Mouse (Mus musculus): Measurements from ENCODE around the gene Syne2.

Syne2 gene

DNA sequence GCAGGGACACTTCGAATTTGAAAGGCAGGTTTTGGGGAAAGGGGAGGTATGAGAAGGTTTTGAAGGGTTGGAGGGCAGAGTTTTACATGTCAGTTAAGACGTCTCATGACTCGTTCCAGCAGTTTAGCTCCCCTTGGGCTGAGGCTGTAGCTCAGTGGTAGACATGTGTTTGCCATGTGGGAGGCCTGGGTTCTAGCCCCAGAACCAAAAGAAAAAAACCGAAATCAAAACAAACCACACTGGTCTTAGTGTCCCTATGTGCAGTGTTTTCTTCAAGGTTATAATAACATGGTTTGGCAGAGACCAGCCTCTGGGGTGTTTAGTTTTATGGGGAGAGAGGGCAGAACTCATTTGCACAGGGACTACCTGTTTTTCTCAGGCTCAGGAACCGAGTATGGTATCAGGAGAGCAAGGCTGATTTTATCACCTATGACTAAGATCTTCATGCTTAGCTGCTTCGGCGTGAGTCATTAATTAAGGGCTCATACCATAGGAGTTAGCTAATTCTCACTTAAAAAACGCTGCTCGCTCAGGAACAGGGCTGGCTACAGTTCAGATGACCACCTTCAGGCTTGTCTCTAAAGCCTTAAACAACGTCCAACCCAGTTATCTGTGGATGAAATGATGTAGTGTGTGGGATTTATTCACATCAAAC, 8.9 kb downstream of the Syne2 start:
- in situ Hi-C loops (cut with MboI, MseI): no loop called here

DNA sequence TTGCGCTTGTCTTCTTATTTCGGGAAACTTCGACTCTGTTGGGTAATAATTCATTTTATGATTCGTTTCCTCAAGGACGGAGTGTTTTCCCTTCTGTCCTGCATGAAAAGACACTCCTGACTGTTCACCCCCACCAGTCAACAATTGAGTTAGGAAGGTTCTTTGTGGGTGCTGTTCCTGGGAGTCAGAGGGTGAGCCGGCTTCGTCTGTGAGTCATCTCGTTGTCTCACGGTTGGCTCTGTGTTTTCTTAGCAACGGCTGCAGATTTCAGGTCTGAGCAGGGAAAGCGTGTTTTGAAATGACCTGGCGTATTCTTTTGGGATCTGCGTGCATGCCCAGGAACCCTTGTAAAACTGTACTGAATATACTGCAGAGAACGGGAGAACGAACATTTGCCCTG, 9.8 kb downstream of the Syne2 start:
- in situ Hi-C loops (cut with MboI, MseI): no loop called here

DNA sequence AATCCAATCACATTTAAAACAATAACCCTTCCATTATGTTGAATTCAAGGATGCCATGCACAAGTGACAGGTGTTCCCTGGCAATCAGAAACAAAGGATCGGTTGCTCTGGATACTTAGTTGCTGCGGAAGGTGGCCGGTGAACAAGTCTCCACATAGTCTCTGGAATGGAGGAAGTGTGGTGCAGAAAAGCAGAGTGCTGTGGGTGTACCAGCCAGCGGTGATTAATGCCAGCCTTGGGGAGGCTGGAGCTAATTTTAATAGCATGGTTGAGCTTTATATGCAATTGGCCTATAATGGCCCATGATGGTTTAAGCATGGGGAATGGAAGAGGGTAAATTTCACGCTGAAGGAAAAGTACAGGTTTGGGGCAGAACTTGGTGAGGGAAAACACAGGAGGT, 11.7 kb downstream of the Syne2 start:
- in situ Hi-C loops (cut with MboI, MseI): no loop called here

- in situ Hi-C loops (cut with MboI, MseI): no loop called here
Measured at GRCm38 (mm10) chr12:75833149-75833959, 15.4 kb downstream of the Syne2 start.

DNA sequence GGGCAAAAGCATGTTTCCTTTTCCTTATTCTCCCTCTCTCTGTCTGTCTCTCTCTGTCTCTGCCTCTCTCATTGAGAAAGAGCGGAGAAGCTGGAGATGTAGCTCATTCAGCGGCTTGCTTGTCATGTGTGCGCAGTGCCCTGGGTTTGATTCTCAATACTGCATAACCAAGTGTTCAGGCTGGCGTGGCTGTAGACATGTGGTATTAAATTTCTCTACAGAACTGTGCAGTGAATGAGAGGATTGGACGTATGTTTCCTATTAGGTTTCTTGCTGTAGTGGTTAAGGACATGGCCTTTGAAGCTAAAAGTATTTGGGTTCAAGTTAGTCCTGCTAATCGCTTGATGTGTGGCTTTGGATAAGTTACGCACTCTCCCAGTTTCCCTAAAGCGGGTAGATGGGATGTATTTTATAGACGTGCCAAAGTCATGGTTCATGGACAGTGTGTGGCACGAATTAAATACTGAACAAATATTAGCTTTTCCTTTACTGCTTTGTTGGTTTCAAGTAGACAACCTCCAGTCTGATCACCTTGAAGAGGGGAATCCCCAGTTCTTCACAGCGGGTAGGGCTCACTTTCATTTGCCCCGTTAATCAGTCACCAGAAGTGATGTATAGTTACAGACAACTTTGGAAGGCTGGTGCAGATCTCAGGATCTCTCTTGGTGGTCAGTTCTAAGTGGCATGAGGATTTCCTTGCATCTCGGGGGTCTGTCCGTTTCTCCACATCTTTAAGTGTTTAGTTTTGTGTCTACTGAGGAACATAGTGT, 16.2 kb downstream of the Syne2 start:
- in situ Hi-C loops (cut with MboI, MseI): no loop called here

- in situ Hi-C loops (cut with MboI, MseI): no loop called here
Measured at GRCm38 (mm10) chr12:75836524-75836962, 18.6 kb downstream of the Syne2 start.

- in situ Hi-C loops (cut with MboI, MseI): no loop called here
Measured at GRCm38 (mm10) chr12:75837462-75837861, 19.5 kb downstream of the Syne2 start.

GRCm38 (mm10) chr12:75839083-75839736, 21.3 kb downstream of the Syne2 start:
- in situ Hi-C loops (cut with MboI, MseI): no loop called here

GRCm38 (mm10) chr12:75841183-75841582, 23.2 kb downstream of the Syne2 start:
- in situ Hi-C loops (cut with MboI, MseI): no loop called here

GRCm38 (mm10) chr12:75844311-75844710, 26.4 kb downstream of the Syne2 start:
- in situ Hi-C loops (cut with MboI, MseI): no loop called here

DNA sequence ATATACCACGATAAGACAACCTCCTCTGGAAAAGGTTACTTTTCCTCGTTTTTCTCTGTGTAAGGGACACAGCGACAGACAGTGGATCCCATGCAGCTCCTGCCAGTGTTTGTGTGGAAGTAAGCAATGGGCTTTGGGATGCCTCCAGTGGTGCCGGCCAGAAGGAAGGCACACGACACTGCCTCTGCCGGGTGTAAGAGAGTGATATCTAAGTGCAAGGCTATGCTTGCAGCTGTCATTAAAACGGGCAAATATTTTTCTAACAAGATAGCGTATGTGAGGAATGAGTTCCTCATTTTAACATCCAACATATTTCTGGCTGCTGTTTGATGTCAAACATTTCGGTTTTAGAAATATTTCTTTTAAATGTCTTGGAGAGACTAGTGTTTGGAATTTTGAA, 27.1 kb downstream of the Syne2 start:
- in situ Hi-C loops (cut with MboI, MseI): no loop called here

GRCm38 (mm10) chr12:75846513-75846912, 28.6 kb downstream of the Syne2 start:
- in situ Hi-C loops (cut with MboI, MseI): no loop called here

GRCm38 (mm10) chr12:75850205-75850604, 32.3 kb downstream of the Syne2 start:
- in situ Hi-C loops (cut with MboI, MseI): no loop called here

GRCm38 (mm10) chr12:75851481-75851880, 33.5 kb downstream of the Syne2 start:
- in situ Hi-C loops (cut with MboI, MseI): no loop called here

DNA sequence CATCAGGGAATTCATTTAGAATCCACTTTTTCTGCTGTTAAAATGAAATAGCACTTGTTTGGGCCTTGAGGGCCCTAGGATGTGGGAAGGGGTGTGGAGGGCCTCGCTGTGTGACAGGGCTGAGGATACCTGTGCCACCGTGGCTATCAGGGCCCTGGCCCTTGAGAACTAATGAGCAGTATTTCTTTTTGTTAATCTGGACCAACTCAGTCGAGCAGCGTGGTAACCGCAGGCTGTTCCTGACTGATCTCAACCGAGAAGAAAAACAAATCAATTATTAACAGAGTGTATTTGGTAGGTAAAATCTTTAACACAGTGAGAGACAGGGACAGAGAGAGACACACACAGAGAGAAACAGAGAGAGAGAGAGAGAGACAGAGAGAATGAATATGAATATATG, 34.5 kb downstream of the Syne2 start:
- in situ Hi-C loops (cut with MboI, MseI): no loop called here

DNA sequence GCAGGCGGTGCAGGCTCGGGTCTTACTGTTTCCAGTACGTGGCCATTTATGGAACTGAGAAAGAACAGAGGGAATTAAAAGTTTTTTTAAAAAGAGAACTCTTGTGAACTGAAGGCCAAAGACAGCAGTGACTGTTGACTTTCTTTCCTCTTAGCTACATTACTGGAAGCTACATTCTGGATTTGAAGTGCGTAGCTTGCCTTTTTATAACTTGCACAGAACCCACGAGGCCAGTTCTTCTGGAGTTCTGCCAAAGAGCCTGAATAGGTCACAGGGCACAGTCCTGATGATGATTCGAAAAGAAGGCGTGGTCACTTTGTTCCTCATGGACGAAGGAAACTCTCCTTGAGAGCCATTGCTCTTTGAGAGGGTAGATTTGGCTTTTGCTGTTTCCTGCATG, 35.6 kb downstream of the Syne2 start:
- in situ Hi-C loops (cut with MboI, MseI): no loop called here

DNA sequence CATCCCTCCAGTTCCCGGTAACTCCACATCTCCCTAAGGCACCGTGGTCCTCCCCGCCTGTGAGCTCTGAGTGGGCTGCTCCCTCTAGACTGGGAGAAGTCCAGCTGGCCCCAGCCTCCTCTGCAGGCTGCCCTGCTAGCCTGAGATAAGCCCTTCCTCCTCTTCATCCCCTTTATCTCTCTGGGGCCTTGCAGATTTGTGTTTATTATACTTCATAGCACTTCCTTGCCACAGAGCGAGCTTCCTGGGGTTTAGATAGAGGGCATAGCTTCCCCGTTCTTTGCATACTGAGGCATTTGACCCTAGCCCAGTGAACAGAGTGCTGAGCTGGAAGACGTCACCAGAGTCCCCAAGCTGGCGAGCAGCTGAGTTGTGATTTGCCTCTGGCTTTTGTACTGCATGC, 37.1 kb downstream of the Syne2 start:
- in situ Hi-C loops (cut with MboI, MseI): no loop called here

DNA sequence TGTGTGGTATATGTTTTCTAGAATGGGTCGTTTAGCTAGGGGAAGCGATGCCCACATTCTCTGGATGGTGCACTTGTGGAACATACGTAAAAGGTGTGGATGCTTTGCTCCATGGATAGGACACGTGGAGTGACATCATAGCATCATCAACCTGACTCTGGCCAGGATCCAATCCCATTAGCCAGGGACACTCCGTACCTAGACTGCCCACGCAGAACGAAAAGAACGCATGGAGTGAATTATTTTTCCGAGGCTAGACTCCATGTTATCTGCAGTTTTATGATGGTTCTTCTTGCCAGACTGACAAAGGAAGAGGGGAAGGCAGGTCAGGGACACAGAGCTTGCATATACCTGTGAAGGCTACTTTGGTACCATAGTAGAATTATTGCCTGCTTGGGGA, 37.7 kb downstream of the Syne2 start:
- in situ Hi-C loops (cut with MboI, MseI): no loop called here

- in situ Hi-C loops (cut with MboI, MseI): no loop called here
Measured at GRCm38 (mm10) chr12:75856096-75856868, 38.3 kb downstream of the Syne2 start.

DNA sequence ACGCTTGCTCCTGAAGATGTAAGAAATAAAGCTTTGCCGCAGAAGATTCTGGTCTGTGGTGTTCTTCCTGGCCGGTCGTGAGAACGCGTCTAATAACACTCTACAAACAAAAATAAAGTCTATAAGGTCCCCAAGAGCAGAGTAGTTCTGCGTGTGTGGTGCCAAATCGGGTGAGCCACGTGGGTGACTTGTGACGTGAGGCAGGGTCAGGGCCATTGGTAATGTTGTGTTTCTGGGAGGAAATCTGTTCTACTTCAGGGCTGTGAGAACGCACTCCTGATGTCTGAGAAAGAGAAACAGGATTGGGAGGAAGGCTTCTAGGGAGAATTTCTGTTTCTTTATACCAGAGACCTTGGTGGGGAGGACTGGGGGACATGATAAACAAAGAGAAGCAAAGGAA, 42.0 kb downstream of the Syne2 start:
- in situ Hi-C loops (cut with MboI, MseI): loop anchor here in 1 of 2 experiments (10.0 kb wide), 1 partner anchor 1855 kb away; no protein-coding TSS in a partner anchor

DNA sequence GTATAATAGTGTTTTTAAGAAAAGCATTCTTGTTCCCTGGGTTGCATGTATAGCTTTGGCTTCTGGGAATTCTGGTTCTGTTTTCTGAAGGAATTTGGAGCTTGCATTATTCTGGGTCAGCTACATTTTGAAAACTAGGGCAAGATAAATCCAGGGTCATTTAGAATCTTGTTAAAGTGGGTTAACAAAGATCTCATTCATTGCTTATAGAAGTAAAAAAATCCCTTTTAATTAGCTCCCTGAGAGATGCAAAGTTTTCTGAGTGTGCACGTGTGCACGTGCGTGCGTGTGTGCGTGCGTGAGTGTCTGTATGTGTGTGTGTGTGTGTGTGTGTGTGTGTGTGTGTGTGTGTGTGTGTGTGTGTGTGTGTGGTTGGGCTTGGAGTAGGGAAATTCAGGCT, 42.9 kb downstream of the Syne2 start:
- in situ Hi-C loops (cut with MboI, MseI): loop anchor here in 1 of 2 experiments (10.0 kb wide), 1 partner anchor 1854 kb away; no protein-coding TSS in a partner anchor
